Mouse (Mus musculus) embryonic fibroblast, embryonic 13.5 days (primary cell): Measurements from ENCODE around the gene Uba7.

Experiments
- CTCF ChIP-seq: IDR thresholded peaks from 2 replicates; pipeline ENCODE4 v1.5.1; 2011; ENCODE audit warnings: mild to moderate bottlenecking, control low read depth, low read length, moderate library complexity, borderline replicate concordance; ENCODE audit not compliant: insufficient read depth
- POLR2A ChIP-seq: IDR thresholded peaks from 2 replicates; pipeline ENCODE4 v1.6.1; 2011; ENCODE audit warnings: low read depth, mild to moderate bottlenecking, control low read depth, low read length, moderate library complexity

- TF ChIP-seq CTCF: no peak
- TF ChIP-seq POLR2A: no peak
Observed at GRCm38 (mm10) chr9:107936215-107936822, 39.0 kb upstream of the Uba7 start.
